Mouse (Mus musculus) c-Kit-positive CD71-negative TER-119-negative erythroid progenitor cells, embryonic 14.5 days (primary cell): ENCODE measurements around the gene Gm8094.
"Not testable (repeated sequence)": the region's sequence is repeated elsewhere in the genome, so short reads cannot be mapped to it uniquely, and the experiment has no call there.

Experiments
- DNase-seq: peaks from one replicate; pipeline ENCODE4 v3.0.0-alpha.2; 2013; ENCODE audit warnings: low read depth

Gene Gm8094

GRCm38 (mm10) chr14:43076543-43076942 lies at the start of gene Gm8094:
Gene Gm8094, minus strand, starts transcription at chr14:43076643.
- not testable (repeated sequence) for DNase-seq

GRCm38 (mm10) chr14:43119673-43120072 lies 43.2 kb upstream of the Gm8094 start:
- DNase-seq: not testable (repeated sequence)

- not testable (repeated sequence) for DNase-seq
Observed at GRCm38 (mm10) chr14:43100301-43100700, 23.9 kb upstream of the Gm8094 start, which contains the start of gene Gm8104. Gene Gm8104, plus strand, starts transcription at chr14:43100601.

- DNase-seq: not testable (repeated sequence)
Observed at GRCm38 (mm10) chr14:43089103-43089919, 12.9 kb upstream of the Gm8094 start.

- DNase-seq: not testable (repeated sequence)
Observed at GRCm38 (mm10) chr14:43084936-43085730, 8.7 kb upstream of the Gm8094 start.

GRCm38 (mm10) chr14:43060179-43060578 lies 16.3 kb downstream of the Gm8094 start:
- not testable (repeated sequence) for DNase-seq

GRCm38 (mm10) chr14:43058063-43058462 lies 18.4 kb downstream of the Gm8094 start:
- DNase-seq: not testable (repeated sequence)
